Mouse (Mus musculus): ENCODE results near the gene Dusp15. TPM values are rescaled to one million over a fixed set of nuclear protein-coding genes. Genes with fewer than 3 reads are reported as not detected.

Gene Dusp15
- total RNA-seq, 1 experiment: 0.31 TPM

DNA sequence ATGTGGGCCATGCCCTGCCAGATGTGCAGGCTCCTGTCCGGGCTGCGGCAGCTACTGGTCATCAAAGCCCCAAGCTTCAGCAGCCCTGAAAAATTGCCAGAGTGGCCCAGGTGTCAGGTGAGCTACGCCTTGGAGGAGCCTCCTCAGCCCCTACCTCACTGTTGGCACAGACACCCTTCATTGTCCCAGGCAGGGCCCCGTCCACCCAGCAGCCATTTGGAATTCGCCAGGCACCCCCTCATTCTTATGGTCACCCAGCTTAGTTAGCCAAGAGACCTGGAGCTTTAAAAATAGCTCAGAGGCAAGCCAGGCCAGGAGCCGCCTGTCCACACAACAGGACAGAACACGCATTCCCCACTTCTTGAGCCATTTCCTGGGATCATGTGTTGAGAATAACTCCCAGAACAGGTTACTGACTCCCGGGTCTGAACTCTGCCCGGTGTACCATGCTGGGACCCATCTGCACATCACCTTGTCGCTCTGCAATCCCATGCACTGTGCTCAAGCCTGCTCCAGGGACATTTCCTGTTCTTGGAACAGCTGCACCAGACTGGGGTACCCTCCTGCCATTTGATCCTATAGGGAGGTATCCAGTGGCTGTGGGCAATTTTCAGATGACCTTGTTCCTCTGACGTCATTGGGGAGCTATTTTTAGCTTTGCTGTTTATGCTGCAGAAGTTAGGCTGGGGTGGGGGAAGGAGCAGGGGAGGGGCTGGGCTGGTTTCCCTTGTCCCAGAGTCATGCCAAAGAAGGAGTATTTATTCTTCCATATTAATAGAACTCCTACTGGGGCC, 46.3 kb downstream of the Dusp15 start:
- DNase-seq (ENCODE audit: low read depth, low spot score): no peak
- Histone ChIP-seq H3K4me1 (ENCODE audit: control insufficient read depth in 2 of 2, insufficient read depth in 2 of 2, low read length in 2 of 2, poor library complexity in 1 of 2) (peaks cover 0 to 9% of the 10 kb centered on the region in 2 experiments; a peak in 1 of 4 replicates), H3K36me3 (ENCODE audit: control insufficient read depth, insufficient read depth, low read length, poor library complexity, severe bottlenecking) (no peaks in the 10 kb centered on the region), H3K27ac (ENCODE audit: insufficient read depth, low read depth, low read length, poor library complexity, severe bottlenecking) (no peak overlapping the region), H3K9me3 (ENCODE audit: control insufficient read depth, insufficient read depth, low read depth, low read length) (no peaks in the 10 kb centered on the region), H3K9ac (ENCODE audit: insufficient read depth, low read depth, low read length, poor library complexity, severe bottlenecking) (no peak overlapping the region), H3K4me3 (ENCODE audit: insufficient read depth in 1 of 2, low read depth in 1 of 2, low read length in 2 of 2, poor library complexity in 1 of 2, severe bottlenecking in 1 of 2) (no peak overlapping the region; a peak in 1 of 4 replicates)
- TF ChIP-seq MAFK (IDR thresholded peaks at IDR 0.05; ENCODE audit: insufficient read depth, low read depth, low read length): no peak
- no peak for TF ChIP-seq HCFC1 (IDR thresholded peaks at IDR 0.05; ENCODE audit: borderline replicate concordance, insufficient read depth, low read length)
- TF ChIP-seq CHD2 (IDR thresholded peaks at IDR 0.05; ENCODE audit: low read depth, low read length): no peak
- no peak for TF ChIP-seq ZNF384 (IDR thresholded peaks at IDR 0.05; ENCODE audit: low read depth, low read length)
- TF ChIP-seq ZC3H11A (IDR thresholded peaks at IDR 0.05; ENCODE audit: borderline replicate concordance, low read depth, low read length): no peak
- in situ Hi-C loops (cut with MboI; ENCODE audit: low sequenced_read_pairs in 2 of 2, unreplicated experiment in 2 of 2): loop anchor here in 1 of 2 experiments (25.0 kb wide), 1 partner anchor 232 kb away; no protein-coding TSS in a partner anchor

DNA sequence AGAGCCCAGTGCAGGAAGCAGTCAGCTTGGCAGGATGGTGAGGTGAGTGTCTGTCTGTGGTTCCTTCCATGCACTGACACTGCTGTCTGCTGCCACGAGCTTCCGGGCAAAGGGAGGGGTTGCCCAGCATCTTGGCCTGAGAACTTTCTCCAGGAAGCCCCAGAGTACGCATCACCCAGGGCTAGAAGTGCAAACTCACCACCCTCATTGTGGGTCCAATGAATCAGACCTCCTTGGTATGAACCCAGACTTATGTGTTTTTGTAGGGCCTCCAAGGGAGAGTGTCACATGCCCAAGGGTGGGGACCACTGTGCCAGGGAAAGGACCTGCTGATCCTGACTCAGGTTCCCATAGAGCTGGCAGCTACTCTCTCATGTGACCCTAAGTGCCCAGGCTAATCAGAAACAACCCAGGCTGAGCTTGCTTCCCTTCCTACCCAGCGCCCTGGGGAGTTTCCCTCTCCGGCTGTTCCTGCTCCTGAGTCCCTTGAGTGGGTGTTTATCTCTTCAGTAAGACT, 47.3 kb downstream of the Dusp15 start:
- in situ Hi-C loops (cut with MboI; ENCODE audit: low sequenced_read_pairs in 2 of 2, unreplicated experiment in 2 of 2): loop anchor here in 1 of 2 experiments (25.0 kb wide), 1 partner anchor 233 kb away; no protein-coding TSS in a partner anchor
- H3K9ac ChIP-seq (ENCODE audit: insufficient read depth, low read depth, low read length, poor library complexity, severe bottlenecking): no peak overlapping the region

DNA sequence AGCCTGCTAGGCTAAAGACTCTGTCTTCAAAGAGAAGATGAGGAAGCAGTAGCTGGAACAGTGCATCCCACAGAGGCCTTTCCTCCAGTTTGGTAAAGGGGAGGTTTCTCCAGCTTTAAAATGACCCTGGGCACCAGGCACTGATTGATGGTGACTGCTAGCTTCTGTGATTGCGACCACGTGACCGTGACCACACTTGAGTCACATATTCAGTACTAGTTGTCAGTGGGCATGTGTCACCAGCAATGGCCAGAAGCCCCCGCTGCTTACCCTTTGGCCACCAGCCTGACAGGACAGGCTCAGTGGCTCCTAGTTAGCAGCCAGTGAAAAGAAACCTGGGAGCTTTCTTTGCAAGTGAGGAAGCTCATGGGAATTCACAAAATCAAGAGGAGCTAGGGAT, 47.9 kb downstream of the Dusp15 start:
- no peak for DNase-seq (ENCODE audit: low read depth, low spot score)
- no peaks in the 10 kb centered on the region for H3K36me3 ChIP-seq (ENCODE audit: control insufficient read depth, insufficient read depth, low read length, poor library complexity, severe bottlenecking)
- no peak overlapping the region for H3K4me3 ChIP-seq (ENCODE audit: insufficient read depth in 1 of 2, low read depth in 1 of 2, low read length in 2 of 2, poor library complexity in 1 of 2, severe bottlenecking in 1 of 2)
- no peak overlapping the region for H3K27ac ChIP-seq (ENCODE audit: insufficient read depth, low read depth, low read length, poor library complexity, severe bottlenecking)
- no peaks in the 10 kb centered on the region for H3K9me3 ChIP-seq (ENCODE audit: control insufficient read depth, insufficient read depth, low read depth, low read length)
- TF ChIP-seq ZC3H11A (IDR thresholded peaks at IDR 0.05; ENCODE audit: borderline replicate concordance, low read depth, low read length) (no peak), CHD2 (IDR thresholded peaks at IDR 0.05; ENCODE audit: low read depth, low read length) (no peak), HCFC1 (IDR thresholded peaks at IDR 0.05; ENCODE audit: borderline replicate concordance, insufficient read depth, low read length) (no peak), ZNF384 (IDR thresholded peaks at IDR 0.05; ENCODE audit: low read depth, low read length) (no peak), MAFK (IDR thresholded peaks at IDR 0.05; ENCODE audit: insufficient read depth, low read depth, low read length) (no peak)
- H3K4me1 ChIP-seq (ENCODE audit: control insufficient read depth in 2 of 2, insufficient read depth in 2 of 2, low read length in 2 of 2, poor library complexity in 1 of 2): peaks cover 0 to 9% of the 10 kb centered on the region in 2 experiments; a peak in 1 of 4 replicates
- in situ Hi-C loops (cut with MboI; ENCODE audit: low sequenced_read_pairs in 2 of 2, unreplicated experiment in 2 of 2): loop anchor here in 1 of 2 experiments (25.0 kb wide), 1 partner anchor 234 kb away; no protein-coding TSS in a partner anchor
- no peak overlapping the region for H3K9ac ChIP-seq (ENCODE audit: insufficient read depth, low read depth, low read length, poor library complexity, severe bottlenecking)

More for the DNA sequence above, 47.3 kb downstream of the Dusp15 start:
- H3K36me3 ChIP-seq (ENCODE audit: control insufficient read depth, insufficient read depth, low read length, poor library complexity, severe bottlenecking): no peaks in the 10 kb centered on the region
- no peak for DNase-seq (ENCODE audit: low read depth, low spot score)
- H3K9me3 ChIP-seq (ENCODE audit: control insufficient read depth, insufficient read depth, low read depth, low read length): no peaks in the 10 kb centered on the region
- H3K4me1 ChIP-seq (ENCODE audit: control insufficient read depth in 2 of 2, insufficient read depth in 2 of 2, low read length in 2 of 2, poor library complexity in 1 of 2): peaks cover 0 to 9% of the 10 kb centered on the region in 2 experiments; a peak in 1 of 4 replicates
- H3K4me3 ChIP-seq (ENCODE audit: insufficient read depth in 1 of 2, low read depth in 1 of 2, low read length in 2 of 2, poor library complexity in 1 of 2, severe bottlenecking in 1 of 2): no peak overlapping the region
- TF ChIP-seq CHD2 (IDR thresholded peaks at IDR 0.05; ENCODE audit: low read depth, low read length) (no peak), HCFC1 (IDR thresholded peaks at IDR 0.05; ENCODE audit: borderline replicate concordance, insufficient read depth, low read length) (no peak), ZNF384 (IDR thresholded peaks at IDR 0.05; ENCODE audit: low read depth, low read length) (no peak), ZC3H11A (IDR thresholded peaks at IDR 0.05; ENCODE audit: borderline replicate concordance, low read depth, low read length) (no peak), MAFK (IDR thresholded peaks at IDR 0.05; ENCODE audit: insufficient read depth, low read depth, low read length) (no peak)
- H3K27ac ChIP-seq (ENCODE audit: insufficient read depth, low read depth, low read length, poor library complexity, severe bottlenecking): no peak overlapping the region

DNA sequence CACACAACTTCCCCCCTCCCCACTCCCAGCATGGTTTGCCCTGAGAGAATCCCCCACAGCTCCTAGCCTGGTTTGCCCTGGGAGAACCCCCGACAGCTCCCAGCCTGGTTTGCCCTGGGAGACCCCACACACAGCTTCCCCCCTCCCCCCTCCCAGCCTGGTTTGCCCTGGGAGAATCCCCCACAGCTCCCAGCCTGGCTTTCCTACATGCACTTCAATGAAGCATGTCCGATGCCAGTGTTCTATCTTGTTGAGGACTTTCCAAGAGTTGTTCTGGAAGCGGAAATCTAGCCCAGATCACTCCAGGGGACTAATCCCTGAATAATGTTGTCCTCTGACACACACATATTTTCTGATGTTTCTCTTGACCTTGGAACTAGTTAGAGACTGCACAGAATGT, 48.8 kb downstream of the Dusp15 start:
- H3K4me1 ChIP-seq (ENCODE audit: control insufficient read depth in 2 of 2, insufficient read depth in 2 of 2, low read length in 2 of 2, poor library complexity in 1 of 2): peaks cover 0 to 9% of the 10 kb centered on the region in 2 experiments; a peak in 1 of 4 replicates
- in situ Hi-C loops (cut with MboI; ENCODE audit: low sequenced_read_pairs in 2 of 2, unreplicated experiment in 2 of 2): loop anchor here in 1 of 2 experiments (25.0 kb wide), 1 partner anchor 235 kb away; no protein-coding TSS in a partner anchor
- no peak for TF ChIP-seq ZNF384 (IDR thresholded peaks at IDR 0.05; ENCODE audit: low read depth, low read length)
- TF ChIP-seq HCFC1 (IDR thresholded peaks at IDR 0.05; ENCODE audit: borderline replicate concordance, insufficient read depth, low read length): no peak
- H3K9ac ChIP-seq (ENCODE audit: insufficient read depth, low read depth, low read length, poor library complexity, severe bottlenecking): no peak overlapping the region
- no peaks in the 10 kb centered on the region for H3K36me3 ChIP-seq (ENCODE audit: control insufficient read depth, insufficient read depth, low read length, poor library complexity, severe bottlenecking)
- H3K27ac ChIP-seq (ENCODE audit: insufficient read depth, low read depth, low read length, poor library complexity, severe bottlenecking): no peak overlapping the region
- no peak for DNase-seq (ENCODE audit: low read depth, low spot score)
- H3K9me3 ChIP-seq (ENCODE audit: control insufficient read depth, insufficient read depth, low read depth, low read length): no peaks in the 10 kb centered on the region
- H3K4me3 ChIP-seq (ENCODE audit: insufficient read depth in 1 of 2, low read depth in 1 of 2, low read length in 2 of 2, poor library complexity in 1 of 2, severe bottlenecking in 1 of 2): no peak overlapping the region
